Mouse (Mus musculus): ENCODE measurements at regions not wholly inside any gene's neighbourhood (a gene's known extent, or its start where the extent isn't known, plus 50 kb on each side); places are given as distances from the start of the nearest gene placed in this dataset.

GRCm38 (mm10) chr10:117910426-117910825, 64.6 kb upstream of the Rap1b start:
- TF ChIP-seq GATA1 (IDR thresholded peaks at IDR 0.05; ENCODE audit: low read length) = no peak
- no peak for TF ChIP-seq TAL1 (IDR thresholded peaks at IDR 0.05; ENCODE audit: low read length)
- peaks cover 10% of the 10 kb centered on the region for H3K27me3 ChIP-seq (ENCODE audit: control insufficient read depth)

GRCm38 (mm10) chr10:117915011-117915735, 69.3 kb upstream of the Rap1b start:
- TF ChIP-seq TAL1 (IDR thresholded peaks at IDR 0.05; ENCODE audit: low read length) (no peak), GATA1 (IDR thresholded peaks at IDR 0.05; ENCODE audit: low read length) (no peak)
- H3K27me3 ChIP-seq (ENCODE audit: control insufficient read depth) = no peaks in the 10 kb centered on the region
- no peaks in the 10 kb centered on the region for H3K36me3 ChIP-seq (ENCODE audit: control insufficient read depth)
- H3K9me3 ChIP-seq (ENCODE audit: control insufficient read depth, low read length) = no peaks in the 10 kb centered on the region
- peaks cover 32% of the 10 kb centered on the region for H3K4me1 ChIP-seq (ENCODE audit: control insufficient read depth)
- H3K4me3 ChIP-seq (replicated peaks) = no peak overlapping the region

More at GRCm38 (mm10) chr10:117910426-117910825, 64.6 kb upstream of the Rap1b start:
- no peaks in the 10 kb centered on the region for H3K9me3 ChIP-seq (ENCODE audit: control insufficient read depth, low read length)
- peaks cover 12% of the 10 kb centered on the region for H3K4me1 ChIP-seq (ENCODE audit: control insufficient read depth)
- H3K36me3 ChIP-seq (ENCODE audit: control insufficient read depth) = no peaks in the 10 kb centered on the region
- H3K4me3 ChIP-seq (replicated peaks) = no peak overlapping the region

GRCm38 (mm10) chr10:117916280-117916679, 70.4 kb upstream of the Rap1b start:
- Histone ChIP-seq H3K36me3 (ENCODE audit: control insufficient read depth) (no peaks in the 10 kb centered on the region), H3K4me3 (replicated peaks) (no peak overlapping the region), H3K27me3 (ENCODE audit: control insufficient read depth) (no peaks in the 10 kb centered on the region), H3K9me3 (ENCODE audit: control insufficient read depth, low read length) (no peaks in the 10 kb centered on the region), H3K4me1 (ENCODE audit: control insufficient read depth) (peaks cover 37% of the 10 kb centered on the region)
- no peak for TF ChIP-seq GATA1 (IDR thresholded peaks at IDR 0.05; ENCODE audit: low read length)
- TF ChIP-seq TAL1 (IDR thresholded peaks at IDR 0.05; ENCODE audit: low read length) = no peak

- H3K36me3 ChIP-seq (ENCODE audit: control insufficient read depth) = no peaks in the 10 kb centered on the region
- no peaks in the 10 kb centered on the region for H3K27me3 ChIP-seq (ENCODE audit: control insufficient read depth)
- H3K4me1 ChIP-seq (ENCODE audit: control insufficient read depth) = peaks cover 40% of the 10 kb centered on the region
- TF ChIP-seq GATA1 (IDR thresholded peaks at IDR 0.05; ENCODE audit: low read length) (no peak), TAL1 (IDR thresholded peaks at IDR 0.05; ENCODE audit: low read length) (no peak)
- no peak overlapping the region for H3K4me3 ChIP-seq (replicated peaks)
- H3K9me3 ChIP-seq (ENCODE audit: control insufficient read depth, low read length) = no peaks in the 10 kb centered on the region
Observed at GRCm38 (mm10) chr10:117917870-117918269, 72.0 kb upstream of the Rap1b start.

GRCm38 (mm10) chr10:117918616-117919015, 72.8 kb upstream of the Rap1b start:
- Histone ChIP-seq H3K9me3 (ENCODE audit: control insufficient read depth, low read length) (no peaks in the 10 kb centered on the region), H3K4me3 (replicated peaks) (no peak overlapping the region), H3K27me3 (ENCODE audit: control insufficient read depth) (no peaks in the 10 kb centered on the region), H3K4me1 (ENCODE audit: control insufficient read depth) (peaks cover 40% of the 10 kb centered on the region), H3K36me3 (ENCODE audit: control insufficient read depth) (no peaks in the 10 kb centered on the region)
- TF ChIP-seq GATA1 (IDR thresholded peaks at IDR 0.05; ENCODE audit: low read length) = no peak
- no peak for TF ChIP-seq TAL1 (IDR thresholded peaks at IDR 0.05; ENCODE audit: low read length)

GRCm38 (mm10) chr10:117919186-117919941, 73.5 kb upstream of the Rap1b start:
- Histone ChIP-seq H3K9me3 (ENCODE audit: control insufficient read depth, low read length) (no peaks in the 10 kb centered on the region), H3K4me1 (ENCODE audit: control insufficient read depth) (peaks cover 40% of the 10 kb centered on the region), H3K4me3 (replicated peaks) (no peak overlapping the region), H3K36me3 (ENCODE audit: control insufficient read depth) (no peaks in the 10 kb centered on the region), H3K27me3 (ENCODE audit: control insufficient read depth) (no peaks in the 10 kb centered on the region)
- TF ChIP-seq GATA1 (IDR thresholded peaks at IDR 0.05; ENCODE audit: low read length) = no peak
- no peak for TF ChIP-seq TAL1 (IDR thresholded peaks at IDR 0.05; ENCODE audit: low read length)

- Histone ChIP-seq H3K4me3 (replicated peaks) (no peak overlapping the region), H3K9me3 (ENCODE audit: control insufficient read depth, low read length) (no peaks in the 10 kb centered on the region), H3K36me3 (ENCODE audit: control insufficient read depth) (no peaks in the 10 kb centered on the region), H3K27me3 (ENCODE audit: control insufficient read depth) (no peaks in the 10 kb centered on the region), H3K4me1 (ENCODE audit: control insufficient read depth) (peaks cover 36% of the 10 kb centered on the region)
- no peak for TF ChIP-seq GATA1 (IDR thresholded peaks at IDR 0.05; ENCODE audit: low read length)
- TF ChIP-seq TAL1 (IDR thresholded peaks at IDR 0.05; ENCODE audit: low read length) = no peak
Observed at GRCm38 (mm10) chr10:117925186-117925585, 79.4 kb upstream of the Rap1b start.

GRCm38 (mm10) chr10:117925611-117926555, 80.0 kb upstream of the Rap1b start:
- Histone ChIP-seq H3K4me1 (ENCODE audit: control insufficient read depth) (peaks cover 35% of the 10 kb centered on the region), H3K9me3 (ENCODE audit: control insufficient read depth, low read length) (no peaks in the 10 kb centered on the region), H3K4me3 (replicated peaks) (no peak overlapping the region), H3K27me3 (ENCODE audit: control insufficient read depth) (no peaks in the 10 kb centered on the region), H3K36me3 (ENCODE audit: control insufficient read depth) (no peaks in the 10 kb centered on the region)
- TF ChIP-seq TAL1 (IDR thresholded peaks at IDR 0.05; ENCODE audit: low read length) (no peak), GATA1 (IDR thresholded peaks at IDR 0.05; ENCODE audit: low read length) (no peak)

Data from erythroblast, embryonic 14.5 days (primary cell).